Comparison of ENCODE assay signal across 8 mouse cellular contexts in the genomic region with DNA sequence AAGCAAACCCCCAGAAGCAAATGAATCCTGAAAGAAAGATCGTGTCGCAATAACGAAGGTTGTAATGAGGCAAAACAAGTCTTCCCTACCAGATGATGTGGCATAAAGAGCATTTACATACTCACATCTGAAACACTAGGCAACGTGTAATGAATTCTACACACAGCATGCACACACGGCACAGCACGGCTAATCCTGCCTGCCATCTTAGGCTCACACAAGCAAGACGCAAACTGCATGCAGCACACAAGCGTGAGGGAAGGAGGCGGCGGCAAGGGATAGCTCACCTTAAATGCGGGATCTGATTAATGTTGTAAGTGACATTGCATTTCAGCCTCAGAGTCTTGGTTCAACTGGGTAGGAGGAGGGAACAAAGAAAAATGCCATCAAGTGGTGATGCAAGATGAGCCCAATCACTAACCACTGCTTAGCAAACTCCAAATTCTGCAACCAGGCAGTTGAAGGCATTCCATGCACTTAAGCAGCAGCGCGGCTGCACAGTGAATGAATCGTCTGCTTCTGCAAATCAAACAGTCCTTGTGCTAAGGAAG. TPM values are rescaled to one million over a fixed set of nuclear protein-coding genes. Genes with fewer than 3 reads are reported as not detected.
DNase-seq lines count a peak whose midpoint lies in the region; ATAC-seq and TF ChIP-seq lines count a peak whose summit lies in the region.

No protein-coding gene starts in this region.

- peak overlapping the region; percentile 99 for H3K9ac ChIP-seq in CH12.LX (ENCODE audit: insufficient read depth, low read depth)
- H3K9ac ChIP-seq in forebrain, embryonic 11.5 days (ENCODE audit: low read length): peak overlapping the region; percentile 51
- peak overlapping the region; percentile 54 for H3K9ac ChIP-seq in midbrain, embryonic 11.5 days (ENCODE audit: low read length)

- peak overlapping the region; percentile 64; the same call in 1 of the 2 replicates for H3K27ac ChIP-seq in heart, embryonic 10.5 days
- H3K27ac ChIP-seq in CH12.LX (ENCODE audit: insufficient read depth, low read depth): peak overlapping the region; percentile 100
- H3K27ac ChIP-seq in forebrain, embryonic 11.5 days (ENCODE audit: low read depth, low read length): peak overlapping the region; percentile 70
- peak overlapping the region; percentile 52 for H3K27ac ChIP-seq in midbrain, embryonic 11.5 days (ENCODE audit: low read depth, low read length)

- no peak for TF ChIP-seq CTCF in CH12.LX (conservative IDR thresholded peaks at IDR 0.05 in 1 of 2, IDR thresholded peaks at IDR 0.05 in 1 of 2; ENCODE audit: low read depth in 2 of 2, low read length in 2 of 2)
- no peak for TF ChIP-seq CTCF in lung, adult 2 months (IDR thresholded peaks at IDR 0.05; ENCODE audit: insufficient read depth, low read length)

- TF ChIP-seq RAD21 in CH12.LX (IDR thresholded peaks at IDR 0.05; ENCODE audit: low read depth, low read length): no peak; the same call in 1 of the 2 replicates

- peak overlapping the region; percentile 36; the same call in 1 of the 2 replicates for H3K4me3 ChIP-seq in heart, embryonic 10.5 days
- H3K4me3 ChIP-seq in CH12.LX (replicated peaks in 1 of 3; ENCODE audit: low read depth in 2 of 3, low read length in 2 of 3, poor library complexity in 1 of 3): peak overlapping the region in 2 of 3 experiments; percentile 47 to 89
- peak overlapping the region; percentile 9; the same call in 1 of the 2 replicates for H3K4me3 ChIP-seq in forebrain, embryonic 11.5 days (ENCODE audit: low read depth, low read length)
- H3K4me3 ChIP-seq in midbrain, embryonic 11.5 days (ENCODE audit: low read depth, low read length): no peak overlapping the region
- no peak overlapping the region for H3K4me3 ChIP-seq in lung, adult 2 months (replicated peaks; ENCODE audit: extremely low read depth, low read depth, low read length)

- DNase-seq in heart, embryonic 10.5 days (ENCODE audit: low spot score): no peak
- DNase-seq in heart, postnatal 10 days: no peak
- no peak for DNase-seq in CH12.LX (ENCODE audit: extremely low read depth)
- peak; percentile 70 for DNase-seq in forebrain, embryonic 11.5 days (ENCODE audit: low spot score)
- peak; percentile 93 for DNase-seq in midbrain, embryonic 11.5 days (ENCODE audit: low spot score, missing footprints)
- DNase-seq in spleen, postnatal 10 days (ENCODE audit: low spot score in 2 of 2): no peak
- no peak for DNase-seq in gastrocnemius, postnatal 36 days
- no peak for DNase-seq in lung, adult 2 months

- H3K79me2 ChIP-seq in CH12.LX (replicated peaks; ENCODE audit: control insufficient read depth, extremely low read depth, insufficient read depth, poor library complexity, severe bottlenecking): peaks cover 75% of the 10 kb centered on the region

- in situ Hi-C loops in CH12.LX (cut with MboI; ENCODE audit: low pct_ligation_motif_present, low pct_unique_long_range_greater_than_20kb, low sequenced_read_pairs): no loop called here

- H3K4me2 ChIP-seq in CH12.LX (ENCODE audit: insufficient read depth, low read depth, poor library complexity, severe bottlenecking): peak overlapping the region; percentile 90; the same call in 1 of the 2 replicates
- peak overlapping the region; percentile 42; the same call in 1 of the 2 replicates for H3K4me2 ChIP-seq in forebrain, embryonic 11.5 days (ENCODE audit: low read depth, low read length, severe bottlenecking)
- peak overlapping the region; percentile 24 for H3K4me2 ChIP-seq in midbrain, embryonic 11.5 days

- no peak; the same call in 1 of the 2 replicates for TF ChIP-seq EP300 in CH12.LX (IDR thresholded peaks at IDR 0.05; ENCODE audit: low read length)

- TF ChIP-seq POLR2A in CH12.LX (IDR thresholded peaks at IDR 0.05; ENCODE audit: low read depth, low read length): peak; percentile 37; the same call in 1 of the 2 replicates
- TF ChIP-seq POLR2A in lung, adult 2 months (IDR thresholded peaks at IDR 0.05; ENCODE audit: borderline replicate concordance, extremely low read depth, low read depth, low read length): no peak

- peak; percentile 65; the same call in 1 of the 2 replicates for ATAC-seq in forebrain, embryonic 11.5 days (replicated peaks; ENCODE audit: low FRiP score)
- ATAC-seq in midbrain, embryonic 11.5 days (ENCODE audit: low FRiP score): peak; percentile 76

- dilution Hi-C loops in CH12.LX (cut with MboI; ENCODE audit: extremely low pct_ligation_motif_present, extremely low pct_unique_long_range_greater_than_20kb, low sequenced_read_pairs): no loop called here

- no peaks in the 10 kb centered on the region for H3K27me3 ChIP-seq in heart, embryonic 10.5 days (ENCODE audit: insufficient read depth, poor library complexity, severe bottlenecking)
- no peaks in the 10 kb centered on the region for H3K27me3 ChIP-seq in CH12.LX (replicated peaks)
- H3K27me3 ChIP-seq in forebrain, embryonic 11.5 days (ENCODE audit: control insufficient read depth, insufficient read depth, low read length): no peaks in the 10 kb centered on the region
- peaks cover 5% of the 10 kb centered on the region; the same call in 1 of the 2 replicates for H3K27me3 ChIP-seq in midbrain, embryonic 11.5 days (ENCODE audit: control insufficient read depth, insufficient read depth, low read length)

- no peaks in the 10 kb centered on the region for H3K9me3 ChIP-seq in heart, embryonic 10.5 days
- no peaks in the 10 kb centered on the region for H3K9me3 ChIP-seq in CH12.LX (replicated peaks; ENCODE audit: low read length)
- no peaks in the 10 kb centered on the region for H3K9me3 ChIP-seq in forebrain, embryonic 11.5 days (ENCODE audit: control insufficient read depth, low read length)
- H3K9me3 ChIP-seq in midbrain, embryonic 11.5 days (ENCODE audit: control insufficient read depth, low read length): no peaks in the 10 kb centered on the region

- no peaks in the 10 kb centered on the region for H3K36me3 ChIP-seq in heart, embryonic 10.5 days
- peaks cover 20 to 78% of the 10 kb centered on the region in 2 experiments for H3K36me3 ChIP-seq in CH12.LX (replicated peaks in 1 of 2; ENCODE audit: control insufficient read depth in 1 of 2, insufficient read depth in 1 of 2, low read length in 1 of 2)
- H3K36me3 ChIP-seq in forebrain, embryonic 11.5 days (ENCODE audit: control insufficient read depth, insufficient read depth, low read length): no peaks in the 10 kb centered on the region
- H3K36me3 ChIP-seq in midbrain, embryonic 11.5 days (ENCODE audit: control insufficient read depth, insufficient read depth, low read length): no peaks in the 10 kb centered on the region

- intact Hi-C loops in heart, postnatal 10 days (cut with DNase I): no loop called here
- intact Hi-C loops in gastrocnemius, postnatal 36 days (cut with DNase I): no loop called here

- H3K4me1 ChIP-seq in heart, embryonic 10.5 days: peaks cover 39% of the 10 kb centered on the region
- peaks cover 19 to 71% of the 10 kb centered on the region in 2 experiments for H3K4me1 ChIP-seq in CH12.LX (ENCODE audit: control insufficient read depth in 1 of 2, insufficient read depth in 2 of 2)
- H3K4me1 ChIP-seq in forebrain, embryonic 11.5 days (replicated peaks; ENCODE audit: control insufficient read depth, insufficient read depth, low read length): peaks cover 9% of the 10 kb centered on the region
- peaks cover 18% of the 10 kb centered on the region for H3K4me1 ChIP-seq in midbrain, embryonic 11.5 days (ENCODE audit: control insufficient read depth, insufficient read depth, low read length)
- H3K4me1 ChIP-seq in lung, adult 2 months (ENCODE audit: control insufficient read depth, insufficient read depth, low read length): peaks cover 14% of the 10 kb centered on the region

- WGBS in heart, embryonic 10.5 days: 47% methylated on average over 14 of the region's 14 CpGs
- 22% methylated on average over 14 of the region's 14 CpGs for WGBS in forebrain, embryonic 11.5 days
- 33% methylated on average over 14 of the region's 14 CpGs for WGBS in midbrain, embryonic 11.5 days
- WGBS in lung, adult 2 months: 48% methylated on average over 14 of the region's 14 CpGs

TF ChIP-seq in CH12.LX, 34 proteins besides CTCF, POLR2A, EP300 and RAD21 (continues in another document):
- TF ChIP-seq MAFK (IDR thresholded peaks at IDR 0.05; ENCODE audit: insufficient replicate concordance, low read length): no peak
- no peak; the same call in 1 of the 2 replicates for TF ChIP-seq CHD1 (IDR thresholded peaks at IDR 0.05; ENCODE audit: low read depth, low read length)
- no peak for TF ChIP-seq MAZ (IDR thresholded peaks at IDR 0.05; ENCODE audit: low read depth, low read length)
- TF ChIP-seq NELFE (IDR thresholded peaks at IDR 0.05; ENCODE audit: low read depth, low read length): no peak
- TF ChIP-seq E2F4 (IDR thresholded peaks at IDR 0.05; ENCODE audit: insufficient replicate concordance, low read depth, low read length): no peak
- TF ChIP-seq BHLHE40 (IDR thresholded peaks at IDR 0.05; ENCODE audit: low read depth, low read length): peak; percentile 16; the same call in 1 of the 2 replicates
- TF ChIP-seq MAX (IDR thresholded peaks at IDR 0.05; ENCODE audit: low read length): 0 out of 2 replicates have a peak, but pooled peaks have one; percentile 27
- TF ChIP-seq SMC3 (IDR thresholded peaks at IDR 0.05; ENCODE audit: low read depth, low read length): no peak
- TF ChIP-seq ZKSCAN1 (IDR thresholded peaks at IDR 0.05; ENCODE audit: borderline replicate concordance, low read depth, low read length): no peak
- no peak for TF ChIP-seq ETS1 (conservative IDR thresholded peaks at IDR 0.05; ENCODE audit: low read depth, low read length)
- TF ChIP-seq POLR2AphosphoS2 (IDR thresholded peaks at IDR 0.05; ENCODE audit: low read depth, low read length): no peak
- TF ChIP-seq KAT2A (IDR thresholded peaks at IDR 0.05; ENCODE audit: insufficient replicate concordance, low read length): 0 out of 2 replicates have a peak, but pooled peaks have one; percentile 14
- peak; percentile 71; the same call in 1 of the 2 replicates for TF ChIP-seq ZMIZ1 (IDR thresholded peaks at IDR 0.05; ENCODE audit: low read depth, low read length)
- TF ChIP-seq GABPA (IDR thresholded peaks at IDR 0.05; ENCODE audit: insufficient replicate concordance, low read depth, low read length): no peak
- peak; percentile 36; the same call in 1 of the 2 replicates for TF ChIP-seq TCF12 (IDR thresholded peaks at IDR 0.05; ENCODE audit: low read depth, low read length)
- TF ChIP-seq CHD2 (IDR thresholded peaks at IDR 0.05; ENCODE audit: low read length): 0 out of 2 replicates have a peak, but pooled peaks have one; percentile 31

RNA-seq across cellular contexts. Expression of a gene that starts 20.6 kb away (rescaled TPM):
- polyA plus RNA-seq in heart, embryonic 10.5 days (2016; fragmentation: Nextera tagmentation; extraction: Ambion mirVana): 13.4 and 24.5 TPM in 2 replicates
- 10 to 100 TPM; 30.2 to 37.0 TPM for total RNA-seq in heart, postnatal 10 days (2021)
- total RNA-seq in CH12.LX (2012; rRNA removed) (83.6 and 102 TPM in 2 replicates), CH12.LX (2014; rRNA removed) (67.9 and 68.8 TPM in 2 replicates)
- polyA plus RNA-seq in CH12.LX (2012; ENCODE audit: insufficient read length, low read depth): 51.7 and 53.0 TPM in 2 replicates
- polyA plus RNA-seq in forebrain, embryonic 11.5 days (2014; fragmentation: Nextera tagmentation; extraction: Ambion mirVana): 10.5 and 11.1 TPM in 2 replicates
- polyA plus RNA-seq in midbrain, embryonic 11.5 days (2014; fragmentation: Nextera tagmentation; extraction: Ambion mirVana): 11.3 and 11.9 TPM in 2 replicates
- total RNA-seq in gastrocnemius, postnatal 36 days (2021): 10 to 100 TPM; 16.7 to 24.2 TPM
- polyA plus RNA-seq in lung, adult 2 months (2012; rRNA removed): 15.0 and 16.1 TPM in 2 replicates

Comparison
In these comparisons a context has a peak if more than half of its experiments do, and no peak if none do; other contexts are left out.
1. DNase-seq: peak in forebrain, embryonic 11.5 days (single experiment) and midbrain, embryonic 11.5 days (single experiment); none in heart, embryonic 10.5 days (single experiment), heart, postnatal 10 days (0 of 2), CH12.LX (single experiment), spleen, postnatal 10 days (0 of 2), gastrocnemius, postnatal 36 days (0 of 2) and lung, adult 2 months (single experiment).
2. H3K4me3 ChIP-seq: peak in heart, embryonic 10.5 days (single experiment), CH12.LX (2 of 3) and forebrain, embryonic 11.5 days (single experiment); none in midbrain, embryonic 11.5 days (single experiment) and lung, adult 2 months (single experiment).
3. H3K4me2 ChIP-seq: peak in every context shown above with its lines; median percentile 90 in CH12.LX; 42 in forebrain, embryonic 11.5 days; 24 in midbrain, embryonic 11.5 days.
4. Peak in every context shown above with its lines, with median percentiles within 50 percentile points of each other: H3K27ac ChIP-seq and H3K9ac ChIP-seq.